Mouse (Mus musculus): Measurements from ENCODE around the gene Uggt1. TPM values are rescaled to one million over a fixed set of nuclear protein-coding genes. Genes with fewer than 3 reads are reported as not detected.

The Uggt1 gene
- total RNA-seq, 2 experiments from 2014 or later = 21.9 to 27.5 TPM

DNA sequence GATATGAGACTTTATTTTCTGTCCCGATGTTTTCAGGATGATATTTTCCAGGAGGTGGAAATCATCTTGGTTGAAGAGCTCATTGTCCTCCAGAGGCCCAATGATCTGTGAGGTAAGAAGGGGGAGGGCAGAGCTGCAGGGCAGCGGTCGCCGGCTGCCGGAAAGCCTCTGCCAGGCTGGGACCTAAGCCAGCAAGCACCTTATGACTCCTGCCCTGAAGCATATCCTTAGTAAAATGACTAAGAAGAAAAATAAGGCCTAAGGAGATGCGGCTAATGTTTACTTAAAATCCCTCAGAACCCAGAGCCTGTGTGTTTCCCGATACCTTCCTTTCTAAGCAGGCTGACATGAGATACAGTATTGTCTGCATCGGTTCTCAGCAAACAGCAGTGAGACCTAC lies 71.1 kb downstream of the Uggt1 start:
- no peak for DNase-seq

GRCm38 (mm10) chr1:36172941-36173340 lies 71.6 kb downstream of the Uggt1 start:
- DNase-seq = no peak

DNA sequence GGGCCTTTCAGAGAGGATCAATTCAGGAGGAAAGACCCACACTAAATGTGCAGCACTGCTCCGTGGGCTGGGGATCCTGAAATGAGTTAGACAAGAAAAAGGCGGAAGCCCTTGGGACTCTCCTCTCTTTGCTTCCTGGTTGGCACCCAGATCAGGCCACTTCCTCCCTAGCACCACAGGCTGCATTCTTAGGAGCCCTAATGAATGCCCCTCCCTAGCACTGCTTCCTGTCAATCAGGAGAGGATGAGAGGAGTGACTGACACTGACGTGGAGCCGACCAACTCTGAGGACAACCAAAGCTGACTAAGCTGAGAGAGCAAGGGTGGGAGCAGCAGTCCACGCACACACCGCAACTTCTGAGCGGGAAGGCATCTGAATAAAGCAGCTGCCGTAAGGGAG lies 81.8 kb downstream of the Uggt1 start:
- DNase-seq = no peak

- DNase-seq = no peak
These were observed 83.3 kb downstream of the Uggt1 start for GRCm38 (mm10) chr1:36161208-36161607.

GRCm38 (mm10) chr1:36160246-36160645 lies 84.3 kb downstream of the Uggt1 start:
- no peak for DNase-seq

- DNase-seq = no peak
These were observed 95.1 kb downstream of the Uggt1 start for GRCm38 (mm10) chr1:36149411-36149810.

DNA sequence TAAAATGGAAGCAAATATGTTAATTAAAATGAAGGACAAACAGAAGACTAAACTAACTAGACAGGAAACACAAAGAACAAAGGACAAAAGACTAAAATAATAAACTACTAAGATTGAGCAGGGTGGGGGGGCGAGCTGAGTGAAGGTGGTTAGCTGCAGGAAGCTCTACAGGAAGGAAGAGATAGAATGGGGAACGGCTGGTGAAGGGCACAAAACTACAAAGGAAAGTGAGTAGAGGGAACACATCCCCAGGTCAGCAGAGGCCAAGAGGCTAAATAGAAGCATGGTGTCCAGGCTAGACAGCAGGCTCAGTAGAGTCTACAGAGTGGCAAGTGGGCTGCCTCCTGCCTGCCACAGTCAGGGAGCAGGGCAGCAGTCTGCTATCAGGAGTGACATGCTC lies 95.7 kb downstream of the Uggt1 start:
- DNase-seq = no peak

- peak; percentile 39 for DNase-seq
These were observed 99.5 kb downstream of the Uggt1 start for GRCm38 (mm10) chr1:36145050-36145449.

GRCm38 (mm10) chr1:36140311-36140710 lies 104.2 kb downstream of the Uggt1 start:
- no peak for DNase-seq

DNA sequence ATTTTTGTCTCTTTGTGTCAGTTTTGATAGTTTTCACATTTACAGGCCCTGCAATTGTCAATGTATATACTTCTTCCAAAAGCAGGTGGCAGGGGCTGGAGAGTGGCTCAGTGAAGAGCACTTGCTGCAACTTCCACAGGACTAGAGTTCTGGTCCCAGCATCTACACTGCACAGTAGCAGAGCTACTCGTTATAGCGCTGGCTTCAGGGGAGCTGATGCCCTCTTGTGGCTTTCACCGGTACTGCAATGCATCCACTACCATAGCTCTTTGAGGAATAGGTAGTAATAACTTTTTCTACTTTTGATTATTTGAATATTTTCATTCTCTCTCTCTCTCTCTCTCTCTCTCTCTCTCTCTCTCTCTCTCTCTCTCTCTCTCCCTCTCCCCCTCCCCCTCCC lies 109.9 kb downstream of the Uggt1 start:
- peak; percentile 80 for DNase-seq

DNA sequence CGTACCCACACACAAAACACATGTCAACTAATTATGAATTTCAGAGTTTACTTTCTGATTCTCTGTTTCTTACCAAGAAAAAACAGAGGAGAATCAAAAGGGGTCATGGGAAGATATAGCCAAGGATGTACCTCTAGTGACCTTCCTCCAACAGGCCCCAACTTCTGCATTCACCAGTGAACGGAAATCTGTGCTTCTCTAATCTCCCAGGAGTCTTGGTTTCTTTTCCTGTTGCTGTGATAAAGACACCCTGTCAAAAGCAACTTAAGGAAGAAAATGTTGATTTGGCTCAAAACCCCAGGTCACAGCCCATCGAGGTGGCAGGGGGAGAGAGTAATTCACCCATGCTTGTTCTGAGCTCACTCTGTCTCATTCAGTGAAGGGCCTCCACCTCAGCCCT lies 110.9 kb downstream of the Uggt1 start:
- DNase-seq = no peak

- no peak for DNase-seq
These were observed 111.5 kb downstream of the Uggt1 start for GRCm38 (mm10) chr1:36133041-36133440.

DNA sequence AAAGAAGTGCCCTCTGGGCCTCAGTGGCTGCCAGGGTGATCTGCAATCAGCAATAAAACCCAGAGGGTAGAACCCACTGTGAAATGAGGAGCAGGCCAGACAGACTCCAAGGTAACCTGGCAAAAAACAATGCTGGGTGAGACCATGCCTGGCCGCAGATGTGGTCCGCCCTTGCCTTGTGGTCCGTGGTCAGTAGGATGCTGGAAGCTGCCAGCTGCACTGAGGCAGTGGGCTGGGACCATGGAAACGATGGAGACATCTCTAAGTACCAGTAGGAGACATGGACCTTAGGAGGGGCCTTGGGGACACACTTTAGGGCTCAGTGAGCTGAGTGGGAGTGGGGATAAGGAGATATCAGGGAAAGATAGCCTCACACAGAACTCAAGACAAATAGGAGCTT lies 112.3 kb downstream of the Uggt1 start:
- no peak for DNase-seq

DNA sequence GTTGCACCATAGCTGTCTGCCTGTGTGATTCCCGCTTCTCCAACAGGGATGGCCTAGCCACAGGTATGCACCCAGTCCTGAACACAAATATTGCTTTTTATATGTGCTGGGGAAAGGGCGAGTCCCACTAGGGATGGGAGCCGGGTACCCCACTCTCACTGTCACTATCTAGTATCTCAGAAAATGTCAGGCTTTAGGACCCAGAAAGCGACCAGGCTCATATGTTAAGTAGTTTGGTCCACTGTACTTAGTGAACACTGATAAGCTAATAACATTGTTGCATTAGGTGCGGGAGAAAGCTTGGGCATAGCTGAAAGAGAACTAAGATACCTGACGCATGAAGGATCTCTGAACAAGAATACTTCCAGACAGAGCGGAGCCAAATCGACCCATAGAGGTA lies 112.8 kb downstream of the Uggt1 start:
- DNase-seq = no peak

GRCm38 (mm10) chr1:36131154-36131553 lies 113.4 kb downstream of the Uggt1 start:
- DNase-seq = no peak

GRCm38 (mm10) chr1:36130307-36131035 lies 114.0 kb downstream of the Uggt1 start:
- DNase-seq = no peak

DNA sequence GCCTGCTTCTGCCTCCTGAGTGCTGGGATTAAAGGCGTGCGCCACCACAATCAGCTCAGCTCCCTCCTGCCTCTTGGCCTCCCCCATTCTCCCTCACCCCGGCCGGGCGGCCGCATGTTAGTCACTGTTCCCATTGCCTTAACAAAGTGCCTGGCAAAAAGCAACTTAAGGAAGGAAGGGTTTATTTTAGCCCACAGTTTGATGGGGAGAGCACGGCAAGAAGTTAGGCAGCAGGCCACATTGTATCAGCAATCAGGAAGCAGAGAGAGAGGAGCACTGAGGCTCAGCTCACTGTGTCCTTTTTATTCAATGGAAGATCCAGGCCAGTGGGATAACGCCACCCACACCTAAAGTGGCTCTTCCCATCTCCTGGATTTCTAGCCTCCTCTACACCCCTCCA lies 114.6 kb downstream of the Uggt1 start:
- no peak for DNase-seq

DNA sequence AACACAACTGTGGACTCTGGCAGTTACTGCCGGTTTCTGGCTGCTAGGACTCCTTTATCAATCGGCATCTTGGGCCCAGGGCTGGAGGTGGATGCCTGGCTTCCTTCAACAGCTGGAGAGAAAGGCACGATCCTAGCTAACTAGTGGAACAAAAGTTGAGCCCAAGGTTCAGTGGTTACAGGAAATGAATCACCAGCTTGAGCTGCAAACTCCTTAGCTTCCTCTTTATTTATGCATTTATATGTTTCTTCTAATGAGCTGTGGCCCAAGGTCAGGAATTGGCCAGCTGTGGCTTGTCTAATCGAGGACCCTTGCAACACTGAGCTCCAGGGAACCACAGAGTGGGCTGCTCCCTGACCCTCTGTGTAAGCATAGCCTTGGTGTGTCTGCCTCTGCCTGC lies 115.4 kb downstream of the Uggt1 start:
- DNase-seq = no peak

- DNase-seq = no peak
These were observed 119.4 kb downstream of the Uggt1 start for GRCm38 (mm10) chr1:36125076-36125475.

DNA sequence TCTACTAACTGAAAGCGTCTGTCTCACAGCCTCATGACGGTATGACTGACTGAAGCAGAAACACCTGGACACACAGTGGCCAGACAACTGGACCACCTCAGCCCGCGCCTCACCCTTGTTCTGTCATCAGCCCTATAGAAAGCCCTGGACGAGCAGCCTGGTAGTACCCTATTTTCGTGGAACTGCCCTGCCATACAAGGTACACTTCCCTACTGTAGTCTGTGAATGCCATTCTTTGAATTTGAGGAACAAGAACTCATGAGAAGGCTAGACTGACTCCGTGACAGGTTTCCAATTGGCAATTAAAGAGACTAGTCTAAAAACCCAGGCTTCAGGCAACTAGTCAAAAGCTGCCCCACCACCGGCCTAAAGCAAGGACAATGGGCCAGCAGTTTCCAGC lies 123.3 kb downstream of the Uggt1 start:
- DNase-seq = no peak

DNA sequence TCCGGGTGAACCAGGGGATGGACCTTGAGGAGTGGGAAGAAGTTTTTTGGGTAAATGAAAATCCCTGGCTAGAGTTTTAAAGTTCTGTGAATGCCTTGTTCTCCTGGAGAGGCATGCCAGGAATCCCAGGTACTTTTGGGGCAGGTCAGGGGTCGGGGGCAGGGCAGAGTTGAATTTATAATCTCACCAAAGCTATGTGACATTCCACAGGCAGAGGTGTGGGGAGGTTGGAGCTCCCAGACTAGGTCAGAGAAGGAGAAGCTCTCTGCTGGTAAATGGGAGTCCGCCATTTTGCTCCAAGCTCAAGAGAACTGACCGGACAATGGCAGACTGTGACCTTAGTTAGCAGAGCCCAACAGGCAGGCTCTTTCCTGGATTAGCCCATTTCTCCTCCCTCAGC lies 125.1 kb downstream of the Uggt1 start:
- no peak for DNase-seq

DNA sequence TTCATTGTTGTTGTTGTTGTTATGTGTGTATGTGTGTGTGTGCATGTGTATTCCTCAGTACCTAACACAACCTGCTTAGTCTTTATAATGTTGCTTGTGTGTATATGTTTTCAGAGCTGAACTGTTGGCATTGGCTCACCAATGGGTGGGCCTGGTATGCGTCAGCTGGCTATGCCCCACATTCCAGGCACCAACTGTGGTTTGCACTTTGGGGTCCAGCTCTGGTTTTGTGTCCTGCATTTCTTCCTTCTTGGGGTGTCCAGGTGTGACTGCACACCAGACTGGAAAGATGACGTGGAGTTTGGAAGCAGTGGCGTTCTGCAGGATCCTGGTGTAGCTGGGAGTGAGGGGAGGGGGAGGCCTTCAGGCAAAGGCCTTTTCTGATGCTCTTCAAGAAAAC lies 125.6 kb downstream of the Uggt1 start:
- DNase-seq = no peak

DNA sequence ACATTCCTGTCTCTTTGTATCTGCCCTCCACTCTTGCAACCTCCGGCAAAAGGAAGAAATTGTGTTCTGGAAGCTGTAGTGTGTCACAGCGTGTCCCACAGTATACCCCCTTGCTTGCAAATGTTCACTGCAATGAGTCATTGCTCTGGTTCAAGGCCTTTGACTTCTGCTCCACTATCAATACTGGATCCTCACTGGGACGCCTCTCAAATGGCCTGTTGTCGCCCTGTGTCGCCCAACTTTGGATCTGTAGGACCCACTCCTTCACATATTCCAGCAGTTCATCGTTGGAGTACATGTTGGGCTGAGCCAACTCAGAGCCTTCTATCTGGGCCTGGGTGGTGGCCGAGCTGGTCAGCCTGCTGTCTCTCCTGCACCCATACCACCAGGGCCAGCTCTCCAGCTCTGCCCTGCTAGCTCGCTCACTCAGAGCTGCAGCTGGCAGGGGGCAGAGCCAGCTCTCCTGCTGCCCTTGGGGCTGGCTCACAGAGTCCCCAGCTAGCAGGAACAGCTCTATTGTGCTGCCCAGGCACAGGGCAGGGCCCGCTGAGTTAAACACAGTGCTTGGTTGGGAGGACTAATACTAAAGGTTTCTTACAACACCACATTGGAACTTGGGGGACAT lies 126.3 kb downstream of the Uggt1 start:
- DNase-seq = no peak

DNA sequence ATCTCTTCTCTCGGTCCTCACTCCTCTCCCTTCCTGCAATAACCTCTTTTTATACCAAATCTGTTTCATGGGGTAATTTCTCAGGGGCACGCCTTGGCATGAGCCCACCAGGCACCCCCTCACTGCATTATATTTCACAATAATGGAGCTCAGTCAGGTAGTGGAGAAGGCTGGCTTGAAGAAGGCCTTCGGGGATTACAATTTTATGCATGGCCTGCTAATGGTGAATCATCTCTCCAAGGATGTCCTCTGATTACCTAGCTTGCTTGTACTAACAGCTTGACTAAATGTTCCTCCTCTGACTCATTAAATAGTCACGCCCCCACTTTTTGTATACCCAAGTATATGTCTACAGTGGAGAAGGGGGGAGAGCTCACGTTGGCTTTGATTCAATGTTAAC lies 128.0 kb downstream of the Uggt1 start:
- DNase-seq = no peak

Data from gastrocnemius, postnatal 10 days (tissue).